Mouse (Mus musculus) 3T3-L1 (cell line): Measurements from ENCODE around the gene Mgat4a.
"Not testable (repeated sequence)": the region's sequence is repeated elsewhere in the genome, so short reads cannot be mapped to it uniquely, and the experiment has no call there.

Experiments used
- DNase-seq: peaks from one replicate; pipeline ENCODE4 v3.0.0-alpha.2; 2015; ENCODE audit warnings: low read depth, low spot score

Mgat4a gene

GRCm38 (mm10) chr1:37532533-37532840 lies 8.3 kb downstream of the Mgat4a start:
- no peak for DNase-seq

DNA sequence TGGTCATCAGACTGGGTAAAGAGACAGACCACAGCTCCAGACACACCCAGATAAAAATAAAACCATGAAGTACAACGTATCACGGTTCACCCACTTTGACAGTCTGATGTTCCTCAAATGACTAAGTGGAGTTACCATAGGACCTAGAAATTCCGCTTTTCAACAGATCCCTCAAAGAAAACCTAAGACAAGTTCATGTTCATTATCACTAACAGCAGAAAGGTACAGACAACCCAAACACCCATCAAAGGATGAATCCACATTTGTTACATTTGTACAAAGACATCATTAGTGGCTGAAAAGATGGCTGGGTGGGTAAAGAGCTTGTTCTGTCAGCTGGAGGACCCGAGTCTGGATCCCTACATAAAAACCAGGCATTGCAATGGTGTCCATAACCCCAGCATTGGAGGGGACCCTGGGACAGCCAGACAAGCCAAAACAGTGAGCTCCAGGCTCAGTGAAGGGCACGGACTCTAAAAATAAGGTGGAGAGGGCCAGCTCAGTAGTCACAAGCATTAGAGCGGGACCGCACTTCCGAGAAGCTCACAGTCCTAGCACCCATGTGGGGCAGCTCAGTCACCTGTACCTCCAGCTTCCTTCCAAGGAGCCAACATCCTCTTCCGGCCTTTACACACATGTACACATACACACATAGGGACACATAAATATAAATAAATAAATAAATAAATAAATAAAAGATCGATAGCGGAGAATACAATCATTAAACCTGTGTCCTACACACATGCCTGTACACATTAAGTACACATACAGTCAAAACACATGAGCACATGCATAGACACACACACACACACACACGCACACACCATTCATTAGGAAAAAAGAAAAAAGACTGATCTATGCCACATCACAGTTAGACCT lies 8.9 kb downstream of the Mgat4a start:
- DNase-seq = no peak

- DNase-seq = no peak
These were observed 10.8 kb downstream of the Mgat4a start for GRCm38 (mm10) chr1:37530061-37530460.

DNA sequence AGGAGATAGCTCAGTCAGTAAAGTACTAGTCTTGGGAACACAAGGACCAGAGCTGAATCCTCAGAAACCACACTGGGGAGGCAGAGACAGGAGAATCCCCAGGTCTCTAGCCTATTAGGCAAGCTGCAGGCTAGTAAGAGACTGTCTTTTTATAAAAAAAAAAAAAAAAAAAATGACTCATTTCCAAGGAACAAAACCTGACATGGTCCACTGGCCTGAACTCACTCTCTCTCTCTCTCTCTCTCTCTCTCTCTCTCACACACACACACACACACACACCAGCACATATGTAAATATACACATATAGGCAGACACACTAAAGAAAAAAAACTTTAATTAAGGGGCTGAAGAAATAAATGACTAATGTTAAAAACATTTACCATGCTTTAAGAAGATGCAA lies 14.6 kb downstream of the Mgat4a start:
- no peak for DNase-seq

DNA sequence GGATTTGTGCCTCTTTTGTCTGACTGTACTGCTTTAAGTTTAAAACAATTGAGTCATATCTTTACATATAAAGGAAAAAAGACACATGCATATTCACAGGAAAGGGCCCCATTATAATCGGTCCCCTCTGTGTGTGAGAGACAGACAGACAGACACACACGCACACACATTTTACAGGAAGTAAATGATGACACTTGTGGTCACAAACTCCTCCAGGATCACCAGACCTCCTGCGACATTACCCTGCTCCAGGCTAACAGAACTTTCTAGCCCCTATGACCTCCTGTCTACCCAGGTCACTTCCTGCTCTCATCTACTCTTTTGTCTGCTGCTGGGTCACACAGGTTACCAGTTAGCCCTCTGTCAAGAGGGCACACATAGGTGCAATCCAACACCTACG lies 16.1 kb downstream of the Mgat4a start:
- DNase-seq = no peak

DNA sequence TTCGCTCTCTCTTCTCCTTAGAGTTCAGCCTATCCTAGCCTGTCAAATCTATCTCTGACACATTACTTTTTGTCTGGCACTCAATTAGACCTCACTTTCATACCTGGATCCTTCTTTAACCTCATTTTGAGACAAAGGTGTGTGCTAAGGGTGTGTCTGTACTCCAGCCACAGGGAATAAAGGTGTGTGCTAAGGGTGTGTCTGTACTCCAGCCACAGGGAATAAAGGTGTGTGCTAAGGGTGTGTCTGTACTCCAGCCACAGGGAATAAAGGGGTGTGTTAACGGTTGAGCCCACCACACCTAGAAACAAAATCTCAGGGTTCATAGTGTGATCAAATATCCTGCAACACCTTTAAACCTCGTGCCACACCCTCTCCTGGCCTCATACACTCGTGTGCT lies 16.7 kb downstream of the Mgat4a start:
- not testable (repeated sequence) for DNase-seq

DNA sequence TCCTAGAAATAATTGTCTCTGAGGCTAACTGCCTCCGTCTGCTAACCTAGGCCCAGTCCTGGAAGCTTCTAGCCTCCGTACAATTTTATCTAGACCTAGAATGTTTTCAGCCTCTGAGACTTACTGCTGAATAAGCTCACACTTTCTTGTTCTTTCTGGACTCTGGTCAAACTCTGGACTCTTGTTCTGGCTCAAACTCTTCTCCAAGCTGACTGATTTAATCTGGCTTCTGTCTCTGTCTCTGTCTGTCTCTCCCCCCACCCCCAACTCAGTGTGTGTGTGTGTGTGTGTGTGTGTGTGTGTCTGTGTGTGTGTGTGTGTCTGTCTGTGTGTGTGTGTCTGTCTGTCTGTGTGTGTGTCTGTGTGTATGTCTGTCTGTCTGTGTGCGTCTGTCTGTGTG lies 17.3 kb downstream of the Mgat4a start:
- not testable (repeated sequence) for DNase-seq

DNA sequence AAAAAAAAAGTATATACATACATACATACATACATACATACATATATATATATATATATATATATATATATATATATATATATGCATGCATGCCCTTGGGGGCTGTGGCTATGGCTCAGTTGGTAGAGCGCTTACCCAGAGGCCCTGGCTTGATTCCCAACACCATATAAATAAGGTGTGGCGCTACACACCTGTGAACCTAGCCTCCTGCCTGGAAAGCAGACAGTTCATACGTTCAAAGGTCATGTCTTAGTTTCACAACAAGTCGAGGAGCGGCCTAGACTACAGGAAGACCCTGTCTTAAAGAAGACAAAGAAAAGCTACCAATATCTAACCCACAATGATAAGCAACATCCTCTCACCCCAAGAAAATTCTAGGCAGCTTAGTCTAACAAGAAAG lies 18.7 kb downstream of the Mgat4a start:
- no peak for DNase-seq

- DNase-seq = no peak
These were observed 22.0 kb downstream of the Mgat4a start for GRCm38 (mm10) chr1:37518791-37519190.

DNA sequence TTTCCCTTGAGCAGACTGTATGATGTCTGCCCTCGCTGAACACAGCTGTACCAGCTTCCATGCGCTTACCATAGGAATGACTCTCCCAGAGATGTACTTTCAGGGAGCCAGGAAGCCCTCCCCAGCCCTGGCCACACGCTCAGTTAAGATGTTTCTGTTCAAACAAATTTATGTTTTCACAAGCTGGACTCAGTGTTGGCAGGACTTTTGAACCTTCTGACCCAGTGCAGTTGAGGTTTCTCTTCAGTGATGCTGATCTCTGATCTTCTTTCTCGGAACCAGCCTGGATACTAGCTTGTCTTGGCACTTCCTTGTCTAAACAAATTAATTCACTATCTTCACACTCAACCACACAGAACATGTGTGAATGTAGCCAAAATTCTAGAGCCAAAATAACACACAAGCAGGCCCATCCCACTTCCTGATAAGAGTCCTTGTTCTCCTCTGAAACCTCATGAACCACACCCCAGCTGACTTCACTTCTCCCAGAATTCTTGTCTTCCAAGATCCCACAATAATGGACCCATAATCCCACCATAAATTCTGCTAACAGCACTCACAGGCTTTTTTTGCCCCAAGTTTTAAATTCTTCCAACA lies 22.6 kb downstream of the Mgat4a start:
- DNase-seq = no peak

- DNase-seq = no peak
These were observed 27.8 kb downstream of the Mgat4a start for GRCm38 (mm10) chr1:37512961-37513431.

DNA sequence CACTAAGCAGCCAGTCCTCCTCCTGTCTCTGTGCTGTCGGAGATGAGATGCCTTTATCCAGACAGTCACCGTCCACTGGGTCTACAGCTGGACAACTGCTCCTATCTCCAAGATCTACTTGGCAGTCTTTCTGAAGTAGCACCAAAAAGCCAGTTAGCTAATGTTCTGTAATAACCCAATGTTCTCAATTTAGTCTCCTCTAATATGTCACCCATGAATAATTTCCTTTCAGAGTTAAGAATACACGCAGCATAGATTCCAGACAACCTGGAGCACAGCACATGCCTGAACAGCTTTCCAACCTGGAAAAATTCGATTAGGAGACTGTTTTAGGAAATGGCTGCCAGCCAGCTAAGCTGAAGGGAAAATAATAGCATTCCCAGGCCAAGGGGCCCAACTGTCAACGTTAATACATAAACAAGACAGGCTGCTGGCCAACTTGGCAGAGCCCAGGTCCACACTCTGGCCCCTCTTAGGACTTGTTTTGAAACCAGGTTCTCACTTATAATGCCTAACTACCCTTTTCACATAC lies 28.6 kb downstream of the Mgat4a start:
- DNase-seq = no peak

GRCm38 (mm10) chr1:37510193-37510592 lies 30.6 kb downstream of the Mgat4a start:
- no peak for DNase-seq

DNA sequence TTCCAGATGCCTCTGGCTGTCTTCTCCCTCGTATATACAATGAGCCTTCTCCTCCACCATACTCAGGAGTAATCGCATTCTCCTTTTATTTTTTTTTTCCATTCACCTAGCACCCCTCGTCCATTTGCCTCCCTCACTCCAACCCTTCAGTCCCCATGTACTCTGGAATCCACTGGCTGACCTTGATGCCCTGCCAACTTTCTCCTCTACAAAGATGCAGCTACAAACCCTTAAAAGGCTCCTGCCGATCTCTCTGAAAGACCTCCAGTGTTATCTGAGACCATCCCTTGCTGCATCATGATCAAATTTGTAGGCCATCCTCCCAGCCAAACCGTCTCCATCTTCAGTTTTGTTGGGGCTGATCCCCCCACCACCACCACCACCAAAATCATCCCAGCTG lies 31.4 kb downstream of the Mgat4a start:
- no peak for DNase-seq

GRCm38 (mm10) chr1:37505348-37505730 lies 35.5 kb downstream of the Mgat4a start:
- no peak for DNase-seq

GRCm38 (mm10) chr1:37504716-37505347 lies 36.0 kb downstream of the Mgat4a start:
- no peak for DNase-seq

DNA sequence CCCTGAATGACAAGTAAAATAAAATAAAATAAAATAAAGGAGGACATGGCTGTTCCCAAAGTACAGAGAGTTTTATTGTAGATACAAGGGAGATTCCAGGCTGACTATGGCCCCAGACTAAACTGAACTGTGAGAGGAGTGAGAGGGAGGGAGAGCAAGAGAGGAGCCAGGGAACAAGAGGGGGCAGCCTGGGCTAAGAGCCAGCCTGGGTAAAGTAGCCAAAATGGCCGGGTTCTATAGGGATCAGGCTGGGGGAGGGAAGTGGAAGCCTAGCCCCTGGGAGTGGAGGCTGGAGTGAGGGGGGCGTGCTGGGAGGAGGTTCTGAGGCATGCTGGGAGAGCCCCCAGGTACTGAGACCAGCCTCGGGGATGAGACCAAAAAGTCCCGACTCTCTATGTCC lies 37.2 kb downstream of the Mgat4a start:
- DNase-seq = no peak

GRCm38 (mm10) chr1:37502354-37502753 lies 38.5 kb downstream of the Mgat4a start:
- DNase-seq = no peak

- no peak for DNase-seq
These were observed 40.1 kb downstream of the Mgat4a start for GRCm38 (mm10) chr1:37500723-37501122.

DNA sequence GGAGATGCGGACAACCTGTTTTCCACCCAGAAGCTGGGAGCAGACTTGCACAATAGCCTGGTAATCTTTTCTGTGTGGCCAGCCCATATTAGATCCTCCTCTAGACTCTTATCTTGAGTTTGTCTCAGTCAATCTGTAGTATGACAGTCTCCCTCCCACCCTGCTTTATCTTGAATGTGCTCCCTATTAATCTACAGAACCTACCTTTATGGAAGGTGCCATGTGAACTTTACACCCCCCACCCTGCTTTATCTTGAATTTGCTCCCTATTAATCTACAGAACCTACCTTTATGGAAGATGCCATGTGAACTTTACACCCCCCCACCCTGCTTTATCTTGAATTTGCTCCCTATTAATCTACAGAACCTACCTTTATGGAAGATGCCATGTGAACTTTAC lies 41.4 kb downstream of the Mgat4a start:
- DNase-seq = not testable (repeated sequence)

GRCm38 (mm10) chr1:37498911-37499310 lies 41.9 kb downstream of the Mgat4a start:
- no peak for DNase-seq

DNA sequence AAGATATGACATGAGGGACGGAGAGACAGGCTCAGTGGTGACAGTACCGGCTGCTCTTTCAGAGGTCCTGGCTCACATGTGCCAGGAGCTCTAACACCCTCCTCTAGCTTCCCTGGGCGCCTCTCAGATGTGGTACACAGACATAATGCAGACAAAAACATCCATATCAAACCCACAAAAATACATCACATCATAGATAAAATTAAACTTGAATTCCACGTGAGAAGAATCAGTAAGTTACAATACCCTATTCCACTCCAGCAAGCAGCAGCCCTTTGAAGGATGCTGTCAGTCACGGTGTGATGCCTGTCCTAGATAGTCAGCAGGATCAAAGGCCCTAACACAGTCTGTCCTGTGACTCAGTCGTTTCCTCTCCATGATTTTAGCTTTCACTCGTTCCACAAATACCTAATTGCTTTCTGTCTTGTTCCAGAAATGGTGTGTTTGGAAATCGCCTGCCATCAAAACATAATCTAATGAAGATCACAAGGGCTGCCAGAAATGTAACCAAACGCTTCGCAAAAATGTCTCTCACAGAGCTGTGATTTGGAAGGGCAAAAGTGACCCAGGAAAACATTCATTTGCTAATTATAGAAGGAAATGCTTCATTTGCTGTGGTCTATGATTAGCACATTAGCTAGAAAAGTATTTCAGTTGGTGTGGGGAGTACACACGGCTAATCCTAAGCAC lies 44.1 kb downstream of the Mgat4a start:
- DNase-seq = no peak
